Mouse (Mus musculus) ovary, adult 10 weeks (tissue): ENCODE results near the gene BC061212. TPM values are rescaled to one million over a fixed set of nuclear protein-coding genes. Genes with fewer than 3 reads are reported as not detected.

Source experiments
- polyA plus RNA-seq: library from polyadenylated mRNA; stranded (reverse); fragments of 350-450 nt; fragmentation: Illumina TruSeq; extraction: RNeasy Lipid Tissue Mini Kit (QIAGEN cat#74804); gene quantifications from one replicate; pipeline ENCODE4 v1.2.3, GENCODE M21; 2014

The BC061212 gene
- not detected for polyA plus RNA-seq

GRCm38 (mm10) chr5:94070445-94070844, at the start of gene BC061212:
TSS of gene BC061212 (minus strand) at chr5:94070545.

GRCm38 (mm10) chr5:94076085-94076484, 5.7 kb upstream of the BC061212 start, which contains the start of gene Gm6351:
TSS of gene Gm6351 (plus strand) at chr5:94076385.

Other genes with a start within 250 kb of the BC061212 start
- 0.23 TPM for gene Gm7792, start 226.8 kb downstream of the BC061212 start, polyA plus RNA-seq
- not detected for gene Gm16429, start 141.5 kb downstream of the BC061212 start, polyA plus RNA-seq
- not detected for gene Gm6351, start 5.8 kb upstream of the BC061212 start, polyA plus RNA-seq
- 2.7 TPM for gene Gm3106, start 147.5 kb upstream of the BC061212 start, polyA plus RNA-seq
- not detected for gene A430089I19Rik, start 236.3 kb upstream of the BC061212 start, polyA plus RNA-seq
- gene Gm6502, start 243.9 kb upstream of the BC061212 start, polyA plus RNA-seq: not detected